Mouse (Mus musculus) forebrain, embryonic 14.5 days (tissue): ENCODE data around the gene Iglon5. TPM values are rescaled to one million over a fixed set of nuclear protein-coding genes. Genes with fewer than 3 reads are reported as not detected.

Source experiments
- ATAC-seq: fragments of 200-750 bp; cut with Nextera tagmentation; 2 replicates; pipeline ENCODE4 v1.8.0; 2017; ENCODE audit warnings: mild to moderate bottlenecking, moderate library complexity
- DNase-seq: peaks from one replicate; pipeline ENCODE4 v3.0.0-alpha.2; 2015; ENCODE audit warnings: low spot score
- H3K27ac ChIP-seq: fragments of 300-500 bp; sonication (generic); 2 replicates; pipeline ENCODE4 v1.5.1; 2014; ENCODE audit warnings: low read depth, mild to moderate bottlenecking, control low read depth, low read length, moderate library complexity
- H3K27me3 ChIP-seq: fragments of 300-500 bp; sonication (generic); replicated peaks from 2 replicates; pipeline ENCODE4 v1.6.1; 2014; ENCODE audit warnings: low read length, control low read depth, mixed read lengths; ENCODE audit not compliant: control insufficient read depth, insufficient read depth
- H3K36me3 ChIP-seq: fragments of 300-500 bp; sonication (generic); 2 replicates; pipeline ENCODE4 v1.6.1; 2014; ENCODE audit warnings: low read length, control low read depth; ENCODE audit not compliant: control insufficient read depth, insufficient read depth
- H3K4me1 ChIP-seq: fragments of 300-500 bp; sonication (generic); 2 replicates; pipeline ENCODE4 v1.6.1; 2014; ENCODE audit warnings: antibody characterized with exemption, low read length, control low read depth; ENCODE audit not compliant: control insufficient read depth, insufficient read depth
- H3K4me2 ChIP-seq: fragments of 300-500 bp; sonication (generic); 2 replicates; pipeline ENCODE4 v1.6.1; 2014; ENCODE audit warnings: mild to moderate bottlenecking, control low read depth, low read length
- H3K4me3 ChIP-seq: fragments of 300-500 bp; sonication (generic); 2 replicates; pipeline ENCODE4 v1.5.1; 2014; ENCODE audit warnings: low read depth, low read length, control low read depth
- H3K9ac ChIP-seq: fragments of 300-500 bp; sonication (generic); 2 replicates; pipeline ENCODE4 v1.6.1; 2014; ENCODE audit warnings: mild to moderate bottlenecking, low read length, control low read depth, moderate library complexity
- H3K9me3 ChIP-seq: fragments of 300-500 bp; sonication (generic); replicated peaks from 2 replicates; pipeline ENCODE4 v1.6.1; 2016; ENCODE audit warnings: low read length, control low read depth, mixed read lengths; ENCODE audit not compliant: control insufficient read depth
- WGBS: fragments of 180-500 bp; shearing (Covaris S2); extraction: QIAGEN DNeasy Blood & Tissue Kit; methylation state at CpG from one replicate; pipeline ENCODE4 v1.1.7; 2014; 5-methylcytosine and 5-hydroxymethylcytosine counted together
- polyA plus RNA-seq: library from polyadenylated mRNA; unstranded; fragments of >200 nt; fragmentation: Nextera tagmentation; extraction: Ambion mirVana; gene quantifications from 2 replicates; pipeline ENCODE4 v1.2.1, GENCODE M21; 2014

The Iglon5 gene
- polyA plus RNA-seq: 4.6 and 5.1 TPM in 2 replicates

DNA sequence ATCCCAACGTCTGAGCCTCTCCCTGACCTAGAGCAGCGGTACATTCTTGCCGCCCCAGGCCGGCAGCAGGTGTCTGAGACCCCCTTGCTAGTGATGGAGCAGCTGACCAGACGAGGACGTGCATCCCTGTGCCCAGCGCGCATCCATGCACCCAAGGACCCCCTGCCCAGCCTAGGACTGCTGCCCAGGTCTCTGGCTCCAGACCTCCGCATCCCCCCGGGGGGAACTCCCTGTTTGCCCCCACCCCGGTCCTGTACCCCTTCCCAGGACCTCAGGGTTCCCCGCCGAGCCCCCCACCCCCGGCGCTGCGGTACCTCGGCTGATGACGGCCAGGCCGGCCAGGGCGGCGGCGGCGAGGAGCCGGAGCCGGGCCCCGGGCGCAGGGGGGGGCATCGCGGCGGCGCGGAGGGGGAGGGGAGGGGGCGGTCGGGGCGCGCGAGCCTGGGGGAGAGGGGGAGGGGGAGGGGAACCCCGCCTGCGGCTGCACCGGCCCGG, at the start of gene Iglon5:
Gene Iglon5 (minus strand): TSS at position 445 of the 495 bp plus-strand sequence.
- peak within 1 kb of the TSS; percentile 84 for H3K27ac ChIP-seq
- ATAC-seq: peak; percentile 59
- H3K4me2 ChIP-seq: peak within 1 kb of the TSS; percentile 74
- no peaks in the 10 kb centered on the region for H3K36me3 ChIP-seq
- peaks cover 9% of the 10 kb centered on the region; the same call in 1 of the 2 replicates for H3K4me1 ChIP-seq
- peak within 1 kb of the TSS; percentile 94 for H3K9ac ChIP-seq
- peak within 1 kb of the TSS; percentile 64 for H3K4me3 ChIP-seq
- no peaks in the 10 kb centered on the region for H3K27me3 ChIP-seq
- under 1% methylated on average over 17 of the region's 41 CpGs for WGBS
- peak; percentile 18 for DNase-seq
- no peaks in the 10 kb centered on the region for H3K9me3 ChIP-seq

DNA sequence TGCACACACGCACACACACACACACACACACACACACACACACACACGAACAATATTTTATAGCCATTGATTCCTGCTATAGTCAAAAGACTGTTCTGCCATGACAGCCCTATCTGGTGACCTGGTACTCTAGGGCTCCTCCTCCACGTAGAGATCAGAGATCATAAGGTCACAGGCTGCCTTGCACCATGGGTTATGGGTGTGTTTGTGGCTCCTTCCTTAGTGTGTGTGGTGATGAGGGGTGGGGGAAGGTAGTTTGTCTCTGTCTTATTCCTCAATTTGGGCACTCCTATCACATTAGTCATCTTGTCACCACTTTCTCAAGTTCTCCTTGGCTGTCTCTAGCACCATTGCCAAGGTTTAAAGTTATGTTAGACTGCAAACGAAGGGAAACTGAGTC, 48.6 kb upstream of the Iglon5 start:
- ATAC-seq (no peak), DNase-seq (no peak)
- Histone ChIP-seq H3K9me3 (no peaks in the 10 kb centered on the region), H3K27me3 (no peaks in the 10 kb centered on the region), H3K4me1 (no peaks in the 10 kb centered on the region), H3K4me2 (no peak overlapping the region), H3K27ac (no peak overlapping the region), H3K9ac (no peak overlapping the region), H3K36me3 (no peaks in the 10 kb centered on the region), H3K4me3 (no peak overlapping the region)
- WGBS: 72% methylated on average over 4 of the region's 4 CpGs

DNA sequence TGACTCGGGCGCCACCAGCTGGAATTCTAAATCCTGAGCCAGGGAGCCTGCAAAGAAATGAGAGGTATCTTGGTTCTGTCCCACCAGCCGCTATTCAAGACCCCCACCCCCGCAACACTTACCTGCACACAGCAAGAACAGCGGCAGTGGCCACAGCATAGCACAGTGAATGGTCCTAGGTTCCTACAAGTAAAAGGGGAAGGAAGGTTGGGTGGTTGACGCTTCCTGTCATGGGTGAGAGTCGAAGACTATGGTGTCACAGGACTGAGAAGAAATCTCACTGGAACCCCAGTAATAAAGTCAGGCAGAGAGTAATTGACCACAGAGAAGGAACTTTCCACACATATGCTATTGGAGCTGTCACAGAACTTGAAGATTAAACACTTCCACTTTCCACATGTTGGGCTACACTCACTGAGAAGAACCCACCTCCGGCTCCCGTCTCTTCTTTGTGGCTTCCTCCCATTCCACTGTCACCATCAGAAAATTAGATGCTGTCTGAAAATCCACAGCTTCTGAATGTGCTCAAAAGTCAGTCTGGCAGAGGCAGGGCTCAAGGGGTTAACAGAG, 43.1 kb upstream of the Iglon5 start:
- Histone ChIP-seq H3K9me3 (no peaks in the 10 kb centered on the region), H3K4me2 (no peak overlapping the region), H3K4me1 (no peaks in the 10 kb centered on the region), H3K4me3 (no peak overlapping the region), H3K27ac (no peak overlapping the region), H3K36me3 (no peaks in the 10 kb centered on the region), H3K9ac (no peak overlapping the region), H3K27me3 (no peaks in the 10 kb centered on the region)
- DNase-seq (no peak), ATAC-seq (no peak)
- WGBS: 89% methylated on average over 9 of the region's 9 CpGs

DNA sequence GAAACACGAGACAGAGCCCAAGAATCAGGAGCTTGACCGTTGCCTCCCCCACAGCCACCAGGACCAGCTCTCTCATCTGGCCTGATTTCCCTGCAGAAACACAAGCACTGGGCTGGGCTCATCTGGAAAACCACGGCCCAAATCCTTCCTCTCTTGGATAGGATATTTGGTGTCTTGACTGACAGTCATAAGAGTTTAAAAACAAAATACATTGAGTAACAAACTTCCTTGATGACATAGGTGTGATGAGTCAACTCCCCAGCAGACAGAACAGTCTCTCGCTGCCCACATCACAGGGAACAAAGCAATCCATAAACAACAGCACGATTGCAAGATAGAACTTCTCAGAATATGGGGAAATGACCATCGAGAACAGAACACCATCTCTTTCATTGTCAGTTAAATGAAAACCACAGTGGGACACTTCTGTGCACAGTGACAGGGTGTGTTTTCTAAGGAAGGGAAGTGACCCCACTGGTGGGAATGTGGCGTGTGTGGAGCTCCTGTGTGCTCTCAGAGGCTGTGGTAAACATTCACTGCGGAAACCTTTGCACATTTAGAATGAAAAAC, 40.4 kb upstream of the Iglon5 start:
- H3K36me3 ChIP-seq: no peaks in the 10 kb centered on the region
- no peak overlapping the region for H3K4me2 ChIP-seq
- no peak for ATAC-seq
- no peaks in the 10 kb centered on the region for H3K27me3 ChIP-seq
- WGBS: 73% methylated on average over 8 of the region's 8 CpGs
- no peak for DNase-seq
- no peaks in the 10 kb centered on the region for H3K4me1 ChIP-seq
- H3K4me3 ChIP-seq: no peak overlapping the region
- no peak overlapping the region for H3K27ac ChIP-seq
- H3K9me3 ChIP-seq: no peaks in the 10 kb centered on the region
- H3K9ac ChIP-seq: no peak overlapping the region

DNA sequence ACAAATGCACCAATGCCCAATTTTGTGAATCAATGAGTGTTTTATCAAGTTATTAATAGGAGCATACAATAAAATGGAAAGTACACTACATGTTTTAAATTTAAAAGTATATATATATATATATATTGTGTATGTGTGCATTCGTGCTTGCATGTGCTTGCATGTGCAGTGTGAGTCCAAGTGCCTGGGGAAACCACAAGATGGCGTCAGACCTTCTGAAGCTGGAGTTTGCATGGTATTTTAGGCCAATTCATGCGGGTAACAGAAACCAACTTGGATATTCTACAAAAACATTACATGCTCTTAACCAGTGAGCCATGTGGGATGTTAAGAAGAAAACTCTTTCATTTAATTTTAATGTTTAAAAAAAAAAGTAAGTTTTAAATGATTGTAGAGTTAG, 35.4 kb upstream of the Iglon5 start:
- Histone ChIP-seq H3K4me1 (no peaks in the 10 kb centered on the region), H3K27me3 (no peaks in the 10 kb centered on the region), H3K4me3 (no peak overlapping the region), H3K27ac (no peak overlapping the region), H3K36me3 (no peaks in the 10 kb centered on the region), H3K9me3 (no peaks in the 10 kb centered on the region), H3K4me2 (no peak overlapping the region), H3K9ac (no peak overlapping the region)
- 59% methylated on average over 3 of the region's 3 CpGs for WGBS
- ATAC-seq (no peak), DNase-seq (no peak)

DNA sequence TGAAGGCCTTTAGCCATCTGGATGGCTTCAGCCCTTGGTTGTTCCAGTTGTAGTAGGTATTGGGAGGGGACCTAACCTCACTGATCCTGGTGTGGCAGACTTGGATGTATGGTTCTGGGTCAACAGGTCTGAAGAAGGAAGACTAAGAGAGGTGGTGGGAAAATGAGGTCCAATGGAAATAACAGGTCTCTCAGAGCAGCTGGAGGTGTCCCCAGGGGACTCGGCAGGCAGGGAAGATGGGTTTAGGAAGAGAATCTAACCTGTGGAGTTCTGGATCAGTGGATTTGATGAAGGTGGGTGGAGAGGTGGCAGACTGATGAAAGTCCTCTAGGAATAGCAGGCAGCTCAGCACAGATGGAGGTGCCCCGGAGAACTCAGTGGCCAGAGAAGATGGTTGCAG, 32.9 kb upstream of the Iglon5 start:
- no peak overlapping the region for H3K9ac ChIP-seq
- WGBS: 89% methylated on average over 2 of the region's 2 CpGs
- DNase-seq (no peak), ATAC-seq (no peak)
- no peaks in the 10 kb centered on the region for H3K9me3 ChIP-seq
- no peaks in the 10 kb centered on the region for H3K4me1 ChIP-seq
- no peak overlapping the region for H3K4me3 ChIP-seq
- no peaks in the 10 kb centered on the region for H3K27me3 ChIP-seq
- no peak overlapping the region for H3K27ac ChIP-seq
- no peaks in the 10 kb centered on the region for H3K36me3 ChIP-seq
- H3K4me2 ChIP-seq: no peak overlapping the region

DNA sequence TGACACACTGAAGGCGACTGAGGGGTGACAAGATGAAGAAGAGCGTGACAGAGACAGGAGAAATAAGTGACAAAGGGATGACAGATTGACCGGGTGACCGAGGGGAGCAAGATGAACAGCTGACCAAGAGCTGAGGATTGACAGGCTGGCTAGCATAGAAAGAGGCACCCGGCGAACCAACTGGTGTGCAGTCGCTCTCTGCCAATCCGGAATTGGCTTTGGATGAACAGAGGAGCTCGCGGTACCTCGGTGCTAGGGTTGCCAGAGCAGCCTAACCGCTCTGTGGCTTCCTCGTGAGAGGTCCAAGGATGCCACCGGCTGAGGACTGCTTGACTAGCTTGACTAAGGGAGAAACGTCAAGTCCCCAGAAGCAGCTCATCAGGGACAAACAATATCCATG, 28.5 kb upstream of the Iglon5 start:
- 83% methylated on average over 15 of the region's 15 CpGs for WGBS
- Histone ChIP-seq H3K27ac (no peak overlapping the region), H3K27me3 (no peaks in the 10 kb centered on the region), H3K4me3 (no peak overlapping the region), H3K9ac (no peak overlapping the region), H3K9me3 (no peaks in the 10 kb centered on the region), H3K4me1 (no peaks in the 10 kb centered on the region), H3K36me3 (no peaks in the 10 kb centered on the region), H3K4me2 (no peak overlapping the region)
- ATAC-seq: no peak
- no peak for DNase-seq

DNA sequence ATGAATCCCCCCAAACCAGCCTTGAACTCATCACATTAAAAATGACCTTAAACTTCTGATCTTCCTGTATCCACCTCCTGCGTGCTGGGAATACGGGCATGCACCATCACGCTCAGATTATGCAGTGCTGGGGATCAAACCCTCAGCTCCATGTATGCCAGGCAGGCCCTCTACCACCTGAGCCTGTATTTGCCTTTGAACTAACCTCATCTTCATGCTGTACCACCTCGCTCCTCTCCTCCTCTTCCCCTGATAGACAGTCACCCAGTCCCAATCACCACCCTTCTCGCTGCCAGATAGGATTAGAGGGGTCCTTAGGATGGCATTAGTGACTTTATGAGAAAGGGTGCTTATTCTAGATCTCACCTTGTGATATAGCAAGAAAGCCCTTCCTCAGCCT, 25.2 kb upstream of the Iglon5 start:
- Histone ChIP-seq H3K4me3 (no peak overlapping the region), H3K27me3 (no peaks in the 10 kb centered on the region), H3K27ac (no peak overlapping the region), H3K36me3 (no peaks in the 10 kb centered on the region), H3K4me2 (no peak overlapping the region), H3K9me3 (no peaks in the 10 kb centered on the region), H3K4me1 (no peaks in the 10 kb centered on the region), H3K9ac (no peak overlapping the region)
- 76% methylated on average over 5 of the region's 5 CpGs for WGBS
- no peak for DNase-seq
- no peak for ATAC-seq

DNA sequence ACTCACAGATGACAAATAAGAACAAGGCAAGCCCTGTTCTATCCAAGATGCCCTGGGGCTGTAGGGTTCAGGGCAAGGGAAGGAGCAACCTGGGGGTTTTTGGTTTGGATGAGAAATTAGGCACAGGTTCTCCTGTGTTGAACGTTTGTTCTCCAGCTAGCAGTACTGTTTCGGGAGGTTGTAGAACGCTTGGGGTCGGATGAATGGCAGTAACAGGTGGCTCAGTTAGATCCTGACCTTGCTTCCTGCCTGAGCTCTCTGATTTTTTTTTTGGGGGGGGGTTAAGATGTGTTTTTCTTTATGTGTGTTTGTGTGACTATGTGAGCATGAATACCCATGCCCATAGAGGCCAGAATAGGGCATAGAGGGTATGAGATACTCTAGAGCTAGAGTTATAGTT, 22.6 kb upstream of the Iglon5 start:
- no peaks in the 10 kb centered on the region for H3K36me3 ChIP-seq
- WGBS: 83% methylated on average over 4 of the region's 4 CpGs
- H3K4me1 ChIP-seq: no peaks in the 10 kb centered on the region
- no peak overlapping the region for H3K4me2 ChIP-seq
- H3K27me3 ChIP-seq: no peaks in the 10 kb centered on the region
- no peak for ATAC-seq
- H3K9me3 ChIP-seq: no peaks in the 10 kb centered on the region
- DNase-seq: no peak
- H3K27ac ChIP-seq: no peak overlapping the region
- no peak overlapping the region for H3K4me3 ChIP-seq
- no peak overlapping the region for H3K9ac ChIP-seq
